Mouse (Mus musculus): ENCODE measurements around the gene Rnf166. TPM values are rescaled to one million over a fixed set of nuclear protein-coding genes. Genes with fewer than 3 reads are reported as not detected.

Gene Rnf166
- polyA plus RNA-seq (2012; rRNA removed), result 129 and 146 TPM in 2 replicates

DNA sequence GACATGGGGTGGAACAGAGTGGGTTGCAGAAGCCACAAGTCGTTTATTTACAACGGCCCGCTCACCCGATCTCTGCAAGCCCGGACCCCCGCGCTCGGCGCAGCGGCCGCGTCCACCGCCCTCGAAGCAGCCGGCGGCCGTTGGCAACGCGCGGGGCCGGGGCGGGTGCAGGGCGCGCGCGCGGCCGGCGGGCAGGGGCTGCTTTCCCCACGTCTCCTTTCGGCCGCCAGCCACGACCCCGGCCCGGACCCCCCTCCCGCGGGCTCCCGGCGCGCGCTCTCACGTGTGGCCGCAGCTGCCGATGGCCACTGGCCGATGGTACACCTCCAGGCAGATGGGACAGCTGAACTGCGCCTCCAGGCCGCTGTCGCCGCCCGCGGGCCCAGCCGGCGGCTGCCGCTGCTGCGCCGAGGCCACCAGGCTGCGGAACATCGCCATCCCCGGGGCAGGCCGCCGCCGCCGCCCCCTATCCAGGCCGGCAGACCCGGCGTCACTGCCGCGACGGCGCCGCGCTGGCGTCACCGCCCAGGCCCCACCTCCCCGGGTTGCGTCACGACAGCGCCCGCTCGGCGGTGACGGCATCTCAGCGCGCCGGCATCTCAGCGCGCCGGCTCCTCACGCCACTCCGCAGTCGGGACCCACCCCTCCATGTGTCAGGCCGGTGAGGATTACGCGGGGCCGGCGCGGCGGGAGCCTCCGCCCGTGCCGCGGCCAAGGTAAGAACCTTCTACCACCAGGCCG lies at the start of gene Rnf166, which contains the start of gene Ctu2:
Gene Rnf166 (minus strand): TSS at position 485 of the 741 bp plus-strand sequence.
Gene Ctu2 (plus strand): TSS at position 564 of the 741 bp plus-strand sequence.

DNA sequence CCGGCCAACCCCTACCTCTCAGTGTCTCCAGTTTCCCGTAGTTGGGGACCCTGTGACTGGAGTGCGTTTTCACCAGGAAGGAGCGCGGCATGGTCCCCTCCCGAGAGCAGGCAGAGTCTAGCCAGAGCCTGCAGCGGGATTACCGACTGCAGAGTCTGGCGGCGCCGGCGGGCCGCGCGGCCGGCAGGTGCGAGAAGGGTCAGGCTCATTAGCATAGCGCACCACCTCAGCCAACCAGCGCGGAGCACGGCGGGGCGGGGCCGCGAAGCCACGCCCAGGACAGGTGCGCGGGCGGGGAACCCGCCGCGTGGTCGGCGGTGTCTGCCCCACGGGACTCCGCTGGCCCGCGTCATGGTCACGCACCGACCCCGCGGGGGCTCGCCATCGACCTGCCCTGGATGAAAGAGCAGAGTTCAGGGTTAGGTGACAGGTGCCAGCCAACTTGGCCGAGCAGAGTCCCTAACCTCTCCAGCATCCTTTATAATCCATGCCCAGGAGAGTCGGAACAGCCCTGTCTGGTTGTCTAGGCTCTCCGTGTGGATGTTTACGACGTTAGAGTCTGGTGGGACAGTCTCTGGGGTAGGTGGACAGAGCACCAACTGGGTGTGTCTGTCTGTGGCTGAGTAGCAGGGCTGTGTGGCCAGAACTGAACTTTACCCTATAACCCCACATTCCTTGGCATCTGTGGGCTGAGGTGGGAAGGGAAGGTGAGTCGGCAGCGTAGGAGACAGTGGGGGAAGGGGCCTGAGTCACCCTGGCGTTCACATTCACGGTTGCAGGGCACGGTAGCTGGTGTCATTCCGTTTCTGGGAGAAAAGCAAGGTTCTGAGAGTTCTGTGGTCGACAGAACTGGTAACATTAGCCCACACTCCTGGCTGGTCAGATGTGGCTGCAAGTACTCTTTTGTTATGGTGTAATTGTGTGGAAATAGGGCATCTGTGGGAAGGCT lies 15.1 kb downstream of the Rnf166 start, which contains the start of gene Snai3:
Gene Snai3 (minus strand): TSS at position 210 of the 949 bp plus-strand sequence.

DNA sequence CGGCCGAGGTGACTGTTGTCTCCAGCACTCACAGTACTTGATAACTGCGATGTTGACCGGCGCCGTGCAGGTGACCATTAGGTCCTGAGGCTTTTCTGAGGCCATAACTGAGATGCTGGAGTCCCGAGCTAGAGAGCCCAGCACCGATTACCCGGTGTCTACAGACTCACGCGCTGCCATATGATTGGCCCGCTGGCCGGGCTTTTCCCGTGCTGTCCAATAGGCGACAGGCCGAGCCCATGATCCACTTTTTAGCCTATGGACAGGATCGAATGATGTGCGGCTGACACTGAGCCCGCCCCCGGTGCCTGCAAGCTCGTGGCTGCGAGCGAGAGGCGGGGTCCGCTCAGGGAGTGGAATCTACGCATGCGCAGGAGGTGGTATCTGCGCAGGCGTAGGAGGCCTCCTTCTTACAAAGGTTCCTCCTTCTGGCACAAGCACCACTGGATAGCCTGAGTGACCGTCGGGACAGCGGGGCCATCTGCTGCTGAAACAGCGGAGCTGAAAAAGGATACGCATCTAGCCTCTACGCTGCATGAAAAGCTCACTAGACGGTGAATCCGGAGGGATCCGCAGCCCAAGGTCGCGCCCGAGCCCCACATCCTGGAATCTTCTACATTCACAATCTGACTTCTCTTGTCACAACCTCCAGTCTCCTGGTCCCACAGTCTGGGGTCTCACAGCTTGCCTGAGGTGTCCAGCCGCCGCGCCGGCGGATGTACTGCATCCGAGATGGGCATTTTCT lies 32.4 kb downstream of the Rnf166 start, which contains the start of gene Mvd:
Gene Mvd (minus strand): TSS at position 161 of the 745 bp plus-strand sequence.

DNA sequence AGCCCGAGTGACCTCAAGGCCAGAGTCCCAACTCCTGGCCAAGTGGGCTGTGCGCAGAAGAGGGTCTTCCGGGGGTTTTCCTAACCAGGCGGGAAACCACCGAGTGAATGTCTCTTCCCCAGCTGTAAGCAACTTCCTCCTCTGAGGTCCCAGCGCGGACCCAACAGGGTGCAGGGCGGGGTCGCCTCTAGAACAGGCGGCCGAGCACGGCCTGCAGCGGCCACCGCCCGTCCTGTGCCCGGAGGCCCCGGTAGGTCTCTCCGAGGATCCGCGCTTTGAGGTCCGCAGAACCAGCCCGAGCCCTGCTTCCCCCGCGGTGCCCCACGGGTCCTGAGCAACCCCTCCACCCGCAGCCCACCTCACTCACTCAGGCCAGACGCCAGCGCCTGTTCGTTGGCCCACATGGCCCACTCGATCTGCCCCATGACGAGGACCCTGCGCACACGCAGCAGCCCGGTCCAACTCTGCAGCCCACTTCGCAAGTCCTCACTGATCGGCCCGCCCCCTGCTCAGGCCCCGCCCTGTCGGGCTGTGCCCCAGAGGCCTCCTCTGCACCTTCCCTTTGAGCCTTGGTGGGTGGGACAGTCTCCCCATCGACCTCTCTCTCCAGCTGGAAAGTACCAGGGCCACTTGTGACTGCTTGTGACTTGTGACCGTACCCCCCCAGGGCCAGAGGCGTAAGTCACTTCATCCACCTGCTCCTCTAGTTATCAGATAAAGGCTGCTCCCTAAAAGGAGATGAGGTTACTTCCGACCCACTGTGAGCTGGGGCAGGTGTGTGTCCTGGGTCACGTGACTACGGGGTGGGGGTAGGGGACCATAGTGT lies 43.2 kb downstream of the Rnf166 start, which contains the start of gene Cyba:
Gene Cyba (minus strand): TSS at position 488 of the 826 bp plus-strand sequence.

GRCm38 (mm10) chr8:122421376-122422070 lies 54.3 kb downstream of the Rnf166 start, which contains the start of gene Il17c:
Il17c (plus strand) TSS chr8:122422020.

Other genes starting within 250 kb of the Rnf166 start
- 49.4 and 63.9 TPM in 2 replicates for gene Zfpm1, start 193.9 kb downstream of the Rnf166 start, polyA plus RNA-seq (2012; rRNA removed)
- gene Trhr2, start 115.3 kb downstream of the Rnf166 start, polyA plus RNA-seq (2012; rRNA removed), result not detected in 2 replicates
- gene Zc3h18, start 99.5 kb downstream of the Rnf166 start, polyA plus RNA-seq (2012; rRNA removed), result 33.7 and 44.0 TPM in 2 replicates
- gene Il17c, start 54.0 kb downstream of the Rnf166 start, polyA plus RNA-seq (2012; rRNA removed), result 1.2 and 1.3 TPM in 2 replicates
- gene Cyba, start 43.1 kb downstream of the Rnf166 start, polyA plus RNA-seq (2012; rRNA removed), result 180 and 243 TPM in 2 replicates
- gene Mvd, start 32.6 kb downstream of the Rnf166 start, polyA plus RNA-seq (2012; rRNA removed), result 43.0 and 48.2 TPM in 2 replicates
- gene Snai3, start 15.3 kb downstream of the Rnf166 start, polyA plus RNA-seq (2012; rRNA removed), result 4.7 and 8.2 TPM in 2 replicates
- gene Ctu2, start 79 bp upstream of the Rnf166 start, polyA plus RNA-seq (2012; rRNA removed), result 68.6 and 81.8 TPM in 2 replicates
- 187 and 204 TPM in 2 replicates for gene Piezo1, start 75.3 kb upstream of the Rnf166 start, polyA plus RNA-seq (2012; rRNA removed)
- gene Cdt1, start 92.0 kb upstream of the Rnf166 start, polyA plus RNA-seq (2012; rRNA removed), result 45.8 and 56.9 TPM in 2 replicates
- 194 and 225 TPM in 2 replicates for gene Aprt, start 100.8 kb upstream of the Rnf166 start, polyA plus RNA-seq (2012; rRNA removed)
- gene Galns, start 135.4 kb upstream of the Rnf166 start, polyA plus RNA-seq (2012; rRNA removed), result 15.6 and 16.8 TPM in 2 replicates
- gene Trappc2l, start 135.6 kb upstream of the Rnf166 start, polyA plus RNA-seq (2012; rRNA removed), result 143 and 218 TPM in 2 replicates
- 3.2 and 5.0 TPM in 2 replicates for gene Pabpn1l, start 146.7 kb upstream of the Rnf166 start, polyA plus RNA-seq (2012; rRNA removed)
- gene Cbfa2t3, start 223.0 kb upstream of the Rnf166 start, polyA plus RNA-seq (2012; rRNA removed), result 15.7 and 17.2 TPM in 2 replicates